Mouse (Mus musculus) limb, embryonic 14.5 days (tissue): ENCODE results near the gene 1700069L16Rik. TPM values are rescaled to one million over a fixed set of nuclear protein-coding genes. Genes with fewer than 3 reads are reported as not detected.
A peak's percentile ranks its signal among the peaks of the same experiment; 100 is the strongest.

Experiments used
- ATAC-seq: fragments of 200-750 bp; cut with Nextera tagmentation; 2 replicates; pipeline ENCODE4 v1.8.0; 2017; ENCODE audit warnings: low read depth, moderate number of reproducible peaks, moderate TSS enrichment; ENCODE audit not compliant: low FRiP score
- DNase-seq: peaks from one replicate; pipeline ENCODE4 v3.0.0-alpha.2; 2015; ENCODE audit warnings: low spot score
- H3K27ac ChIP-seq: fragments of 300-500 bp; sonication (generic); replicated peaks from 2 replicates; pipeline ENCODE4 v1.5.1; 2014; ENCODE audit warnings: low read depth, mild to moderate bottlenecking, low read length, moderate library complexity, mixed read lengths
- H3K27me3 ChIP-seq: fragments of 300-500 bp; sonication (generic); 2 replicates; pipeline ENCODE4 v1.6.1; 2014; ENCODE audit warnings: low read length, mixed read lengths; ENCODE audit not compliant: control insufficient read depth, insufficient read depth
- H3K36me3 ChIP-seq: fragments of 300-500 bp; sonication (generic); 2 replicates; pipeline ENCODE4 v1.6.1; 2014; ENCODE audit warnings: mild to moderate bottlenecking, low read length, moderate library complexity, mixed read lengths; ENCODE audit not compliant: control insufficient read depth, insufficient read depth
- H3K4me1 ChIP-seq: fragments of 300-500 bp; sonication (generic); 2 replicates; pipeline ENCODE4 v1.6.1; 2014; ENCODE audit warnings: antibody characterized with exemption, low read length, mixed read lengths; ENCODE audit not compliant: control insufficient read depth, insufficient read depth
- H3K4me2 ChIP-seq: fragments of 300-500 bp; sonication (generic); replicated peaks from 2 replicates; pipeline ENCODE4 v1.6.1; 2014; ENCODE audit warnings: low read depth, mild to moderate bottlenecking, low read length, moderate library complexity; ENCODE audit not compliant: severe bottlenecking
- H3K4me3 ChIP-seq: fragments of 300-500 bp; sonication (generic); replicated peaks from 2 replicates; pipeline ENCODE4 v1.5.1; 2014; ENCODE audit warnings: low read length
- H3K9ac ChIP-seq: fragments of 300-500 bp; sonication (generic); 2 replicates; pipeline ENCODE4 v1.6.1; 2014; ENCODE audit warnings: mild to moderate bottlenecking, low read depth, low read length, moderate library complexity; ENCODE audit not compliant: severe bottlenecking
- H3K9me3 ChIP-seq: fragments of 300-500 bp; sonication (generic); 2 replicates; pipeline ENCODE4 v1.6.1; 2016; ENCODE audit warnings: low read length; ENCODE audit not compliant: control insufficient read depth
- POLR2A ChIP-seq: fragments of 200-500 bp; IDR thresholded peaks from 2 replicates; pipeline ENCODE4 v1.8.0; 2012; ENCODE audit warnings: inconsistent platforms, mild to moderate bottlenecking, moderate library complexity, borderline replicate concordance; ENCODE audit not compliant: insufficient read depth, insufficient read length; ENCODE audit errors: extremely low read depth
- WGBS: fragments of 180-500 bp; shearing (Covaris S2); extraction: QIAGEN DNeasy Blood & Tissue Kit; methylation state at CpG from one replicate; pipeline ENCODE4 v1.1.7; 2014; 5-methylcytosine and 5-hydroxymethylcytosine counted together
- polyA plus RNA-seq, 2 experiments: library from polyadenylated mRNA; depleted of rRNA in 1 of 2; stranded (reverse) in 1 of 2; unstranded in 1 of 2; fragments of >200 nt; fragmentation: Nextera tagmentation in 1 of 2; extraction: Ambion mirVana in 1 of 2; gene quantifications; 2 replicates each; pipeline versions ENCODE4 v1.2.1 to v1.2.3; 2012 to 2014

1700069L16Rik gene
- polyA plus RNA-seq, 2 experiments: not detected

DNA sequence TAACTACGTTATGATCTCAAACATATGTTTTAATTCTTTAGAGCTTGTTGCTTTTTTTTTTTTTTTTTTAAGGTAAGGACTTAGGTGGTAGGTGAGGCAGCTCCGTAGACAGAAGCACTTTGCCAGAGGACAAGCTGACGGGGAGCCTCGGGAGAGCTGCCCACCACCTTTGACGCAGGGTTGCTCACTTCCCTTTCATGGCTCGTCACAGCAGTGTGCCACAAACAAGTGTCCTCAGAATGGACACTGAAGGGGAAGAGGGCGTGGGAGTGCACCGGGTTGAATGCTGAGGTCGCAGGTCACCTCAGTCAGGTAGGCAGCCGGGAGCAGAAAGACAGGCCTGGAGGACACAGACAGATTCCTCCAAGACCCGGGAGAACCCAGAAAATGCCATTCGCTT lies 845 bp upstream of the 1700069L16Rik start:
- H3K36me3 ChIP-seq: no peaks in the 10 kb centered on the region
- TF ChIP-seq POLR2A: no peak
- no peak overlapping the region for H3K9ac ChIP-seq
- H3K4me2 ChIP-seq: no peak overlapping the region
- no peaks in the 10 kb centered on the region for H3K4me1 ChIP-seq
- H3K27me3 ChIP-seq: no peaks in the 10 kb centered on the region
- ATAC-seq: no peak
- no peak overlapping the region for H3K4me3 ChIP-seq
- H3K27ac ChIP-seq: no peak overlapping the region
- H3K9me3 ChIP-seq: no peaks in the 10 kb centered on the region
- no peak for DNase-seq
- WGBS: 69% methylated on average over 12 of the region's 12 CpGs

DNA sequence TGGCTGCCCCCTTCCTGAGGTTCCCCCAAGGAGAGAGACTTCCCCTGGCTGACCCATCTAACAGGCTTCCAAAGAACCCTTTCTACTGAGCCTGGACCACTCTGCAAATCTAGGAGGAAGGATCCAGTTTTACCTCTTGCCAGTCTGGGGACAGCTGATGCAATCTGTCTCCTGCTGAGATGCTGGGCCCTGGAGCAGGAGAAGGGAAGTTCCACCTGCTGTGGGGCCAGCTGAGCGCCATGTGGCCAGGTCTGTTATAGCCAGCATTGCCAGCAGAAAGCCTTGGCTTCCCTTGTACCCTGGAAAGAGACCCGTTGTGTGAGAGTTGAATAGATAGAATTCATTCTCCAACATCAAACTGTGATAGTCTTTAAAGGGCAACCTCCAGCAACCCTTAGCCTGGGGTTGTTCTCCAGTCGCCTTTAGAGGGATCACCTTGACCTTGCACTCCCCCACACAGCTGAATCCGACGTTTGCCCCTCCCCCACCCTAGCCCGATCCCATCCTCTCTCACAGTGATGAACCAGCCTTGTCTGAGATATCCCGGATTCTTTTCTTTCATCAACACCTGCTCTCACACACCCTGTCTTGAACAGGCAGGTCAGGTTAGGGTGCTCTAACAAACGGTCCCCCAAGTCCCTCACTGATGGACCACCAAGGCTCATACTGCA lies 870 bp downstream of the 1700069L16Rik start:
- 32% methylated on average over 8 of the region's 8 CpGs for WGBS

GRCm38 (mm10) chr5:113722224-113723013 lies 2.2 kb downstream of the 1700069L16Rik start:
- no peaks in the 10 kb centered on the region for H3K36me3 ChIP-seq
- ATAC-seq (no peak), DNase-seq (no peak)
- no peak overlapping the region for H3K4me3 ChIP-seq
- TF ChIP-seq POLR2A: no peak
- H3K4me1 ChIP-seq: no peaks in the 10 kb centered on the region
- 85% methylated on average over 10 of the region's 10 CpGs for WGBS
- no peaks in the 10 kb centered on the region for H3K9me3 ChIP-seq
- no peak overlapping the region for H3K4me2 ChIP-seq
- H3K27ac ChIP-seq: no peak overlapping the region
- H3K9ac ChIP-seq: no peak overlapping the region
- H3K27me3 ChIP-seq: no peaks in the 10 kb centered on the region

More for the DNA sequence above, 870 bp downstream of the 1700069L16Rik start:
- no peak overlapping the region for H3K9ac ChIP-seq
- ATAC-seq (no peak), DNase-seq (no peak)
- H3K27me3 ChIP-seq: no peaks in the 10 kb centered on the region
- no peaks in the 10 kb centered on the region for H3K9me3 ChIP-seq
- TF ChIP-seq POLR2A: no peak
- H3K4me1 ChIP-seq: no peaks in the 10 kb centered on the region
- H3K4me2 ChIP-seq: no peak overlapping the region
- H3K27ac ChIP-seq: no peak overlapping the region
- H3K36me3 ChIP-seq: no peaks in the 10 kb centered on the region
- H3K4me3 ChIP-seq: no peak overlapping the region

DNA sequence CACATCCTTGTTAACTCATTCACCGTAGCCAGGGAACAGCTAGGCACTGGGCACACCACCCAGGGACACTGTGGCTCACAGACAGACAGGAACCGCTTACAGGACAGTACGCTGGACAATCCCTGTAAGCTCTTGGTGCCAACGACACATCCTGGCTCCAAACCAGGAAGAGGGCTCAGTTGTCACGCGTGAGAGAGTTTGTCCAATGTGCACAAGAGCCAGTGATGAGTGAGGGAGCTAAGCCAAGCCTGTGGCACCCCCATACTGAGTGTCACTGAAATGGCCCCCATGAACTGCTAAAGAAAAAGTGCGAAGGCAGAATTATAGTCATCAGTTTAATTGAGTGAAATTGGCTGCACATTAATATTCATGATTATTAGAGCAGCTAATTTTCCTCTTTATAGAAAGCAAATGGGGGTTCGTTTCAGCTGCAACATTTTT lies 5.3 kb downstream of the 1700069L16Rik start:
- no peaks in the 10 kb centered on the region for H3K9me3 ChIP-seq
- no peak overlapping the region for H3K27ac ChIP-seq
- ATAC-seq (no peak), DNase-seq (no peak)
- no peak overlapping the region for H3K9ac ChIP-seq
- 83% methylated on average over 8 of the region's 8 CpGs for WGBS
- TF ChIP-seq POLR2A: no peak
- no peaks in the 10 kb centered on the region for H3K4me1 ChIP-seq
- no peaks in the 10 kb centered on the region for H3K36me3 ChIP-seq
- no peaks in the 10 kb centered on the region for H3K27me3 ChIP-seq
- H3K4me3 ChIP-seq: no peak overlapping the region
- H3K4me2 ChIP-seq: no peak overlapping the region

DNA sequence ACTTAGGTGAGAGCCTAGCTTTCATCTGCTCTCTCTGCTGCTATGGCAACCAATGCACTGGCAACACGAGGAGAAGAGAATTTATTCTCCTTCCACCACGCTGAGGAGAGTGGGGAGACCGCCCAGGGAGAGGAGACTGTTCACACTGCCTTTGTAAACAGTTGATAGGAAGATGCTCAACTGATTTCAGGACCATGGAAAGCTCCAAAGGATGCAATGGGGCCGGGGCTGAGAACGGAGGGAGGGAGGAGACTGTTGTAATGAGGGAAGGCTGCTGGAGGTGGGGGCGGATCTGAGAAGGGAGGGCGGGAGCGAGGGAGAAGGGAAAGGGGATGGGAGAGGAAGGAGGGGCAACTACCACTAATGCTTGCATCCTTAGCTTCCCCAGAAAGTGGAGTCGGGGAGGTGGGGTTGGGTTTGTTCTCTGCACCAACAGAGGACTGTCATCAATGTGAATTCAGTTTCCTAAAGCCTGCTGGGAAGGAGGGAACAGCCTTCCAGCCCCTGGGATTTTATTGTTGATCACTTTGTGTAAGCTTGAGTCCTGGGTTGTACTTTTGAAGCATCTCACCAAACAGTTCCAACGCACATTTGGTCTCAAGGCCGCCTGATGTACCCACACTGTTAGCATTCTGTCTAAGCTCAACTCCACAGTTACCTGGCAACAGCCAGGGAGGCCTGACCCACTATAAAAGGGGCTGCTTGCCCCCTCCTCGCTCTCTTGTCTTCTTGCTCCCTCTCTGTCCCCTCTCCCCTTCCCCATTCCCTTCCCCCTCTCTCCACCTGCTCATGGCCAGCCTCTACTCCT lies 7.8 kb downstream of the 1700069L16Rik start:
- DNase-seq (peak; percentile 84), ATAC-seq (no peak; the same call in 1 of the 2 replicates)
- Histone ChIP-seq H3K9ac (no peak overlapping the region), H3K4me2 (no peak overlapping the region), H3K36me3 (no peaks in the 10 kb centered on the region), H3K27me3 (no peaks in the 10 kb centered on the region), H3K9me3 (no peaks in the 10 kb centered on the region), H3K27ac (no peak overlapping the region), H3K4me3 (no peak overlapping the region), H3K4me1 (no peaks in the 10 kb centered on the region)
- 10% methylated on average over 12 of the region's 12 CpGs for WGBS
- no peak for TF ChIP-seq POLR2A
